Mouse (Mus musculus): ENCODE results near the gene Camk1d. TPM values are rescaled to one million over a fixed set of nuclear protein-coding genes. Genes with fewer than 3 reads are reported as not detected.

Gene Camk1d
- total RNA-seq, 2 experiments from 2014 or later = 159 to 180 TPM

DNA sequence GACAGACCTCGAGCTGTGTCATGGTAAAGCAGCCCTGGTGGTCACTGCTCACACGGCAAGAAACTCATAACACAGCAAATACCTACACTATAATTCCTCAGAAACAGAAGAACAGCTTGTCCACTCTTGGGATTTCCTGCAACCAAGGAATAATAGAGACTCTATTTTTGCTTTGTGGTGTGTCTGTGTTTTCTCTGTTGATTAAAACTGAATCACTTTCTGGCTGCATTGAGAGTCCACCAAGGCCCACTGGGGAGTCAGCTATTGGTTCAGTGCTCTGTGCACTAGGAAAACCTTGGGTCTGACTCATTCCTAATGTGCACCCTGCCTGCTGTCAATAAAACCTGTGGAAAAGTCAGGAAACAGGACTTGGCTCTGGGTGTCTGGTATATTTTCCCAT is 68.7 kb downstream of the Camk1d start:
- Histone ChIP-seq H3K4me3 (no peak overlapping the region), H3K27ac (0 out of 2 replicates have a peak overlapping the region, but pooled peaks have one; percentile 10)
- peak; percentile 10; the same call in 1 of the 2 replicates for TF ChIP-seq CTCF (conservative IDR thresholded peaks at IDR 0.05)
- no peak for DNase-seq (ENCODE audit: low spot score in 2 of 2)

DNA sequence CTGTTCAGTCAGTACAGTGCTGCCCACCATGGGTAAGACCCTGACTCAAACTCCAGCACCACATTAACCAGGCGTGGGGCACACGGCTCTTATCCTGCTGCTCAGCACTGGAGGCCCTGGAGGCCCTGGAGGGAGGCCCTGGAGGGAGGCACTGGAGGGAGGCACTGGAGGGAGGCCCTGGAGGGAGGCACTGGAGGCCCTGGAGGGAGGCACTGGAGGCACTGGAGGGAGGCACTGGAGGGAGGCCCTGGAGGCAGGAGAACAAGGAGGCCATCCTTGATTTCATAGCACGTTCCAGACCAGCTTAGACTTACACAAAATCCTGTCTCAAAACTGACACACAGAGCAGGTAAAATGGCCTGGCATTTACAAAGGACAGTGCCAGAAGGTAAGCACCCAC is 70.4 kb downstream of the Camk1d start:
- DNase-seq (ENCODE audit: low spot score in 2 of 2) = no peak
- Histone ChIP-seq H3K4me3 (no peak overlapping the region), H3K27ac (no peak overlapping the region)
- TF ChIP-seq CTCF (conservative IDR thresholded peaks at IDR 0.05) = no peak

DNA sequence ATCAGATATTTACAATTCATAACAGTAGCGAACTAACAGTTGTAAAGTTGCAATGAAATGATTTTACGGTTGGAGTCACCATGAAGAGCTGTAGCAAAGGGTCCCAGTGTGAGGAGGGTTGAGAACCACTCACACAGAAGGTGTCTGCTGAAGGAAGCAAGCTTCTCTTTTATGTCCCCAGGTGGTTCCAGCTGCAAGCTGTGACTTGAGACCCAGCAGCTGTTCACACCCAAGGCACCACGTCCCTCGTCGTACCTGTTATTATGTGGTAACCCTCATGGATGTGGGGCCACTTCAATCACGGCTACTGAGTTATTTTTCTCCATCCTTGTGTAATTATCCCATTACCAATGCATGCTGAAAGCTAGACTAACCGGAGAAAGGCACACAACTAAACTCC is 71.1 kb downstream of the Camk1d start:
- Histone ChIP-seq H3K4me3 (no peak overlapping the region), H3K27ac (no peak overlapping the region)
- no peak for TF ChIP-seq CTCF (conservative IDR thresholded peaks at IDR 0.05)
- DNase-seq (ENCODE audit: low spot score in 2 of 2) = no peak

DNA sequence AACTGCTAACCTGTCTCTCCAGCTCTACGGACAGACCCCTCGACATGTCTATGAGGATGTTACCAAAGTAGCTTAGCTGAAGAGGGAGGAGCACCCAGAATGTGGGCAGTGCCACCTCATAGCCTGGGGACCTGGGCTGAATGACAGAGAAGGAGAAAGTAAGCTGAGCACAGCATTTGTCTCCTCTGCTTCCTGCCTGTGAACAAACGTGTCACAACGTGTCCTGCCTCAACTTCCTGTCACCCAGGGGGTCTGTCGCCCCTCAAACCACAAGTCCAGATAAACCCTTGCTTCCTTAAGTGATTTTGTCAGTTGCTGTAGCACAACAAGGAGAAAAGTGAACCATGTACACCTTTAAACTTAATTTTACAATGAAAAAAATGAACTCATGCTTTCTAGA is 71.7 kb downstream of the Camk1d start:
- TF ChIP-seq CTCF (conservative IDR thresholded peaks at IDR 0.05) = no peak
- Histone ChIP-seq H3K4me3 (no peak overlapping the region), H3K27ac (no peak overlapping the region)
- no peak for DNase-seq (ENCODE audit: low spot score in 2 of 2)

DNA sequence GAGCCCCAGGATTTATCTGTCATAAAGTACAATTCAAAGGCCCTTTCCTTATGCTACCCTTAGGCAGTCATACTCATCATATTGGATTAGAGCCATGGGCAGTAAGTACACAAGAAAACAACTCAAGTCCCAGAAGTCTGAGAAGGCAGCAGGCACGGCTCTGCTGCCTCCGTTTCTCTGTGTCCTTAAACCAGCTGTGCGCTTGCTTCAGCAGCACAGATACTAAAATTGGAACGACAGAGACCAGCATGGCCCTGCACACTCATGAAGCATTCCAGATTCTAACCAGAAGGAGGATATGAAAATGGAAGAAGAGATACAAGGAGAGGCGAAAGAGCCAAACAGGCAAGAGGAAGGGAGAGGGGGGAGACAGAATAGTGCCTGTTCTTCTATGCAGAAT is 72.6 kb downstream of the Camk1d start:
- Histone ChIP-seq H3K4me3 (no peak overlapping the region), H3K27ac (peak overlapping the region; percentile 69)
- TF ChIP-seq CTCF (conservative IDR thresholded peaks at IDR 0.05) = no peak
- peak in 1 of 2 experiments; percentile 17 for DNase-seq (ENCODE audit: low spot score in 2 of 2)

- no peak for TF ChIP-seq CTCF (conservative IDR thresholded peaks at IDR 0.05)
- Histone ChIP-seq H3K4me3 (no peak overlapping the region), H3K27ac (peak overlapping the region; percentile 69; the same call in 1 of the 2 replicates)
- no peak for DNase-seq (ENCODE audit: low spot score in 2 of 2)
Observed at GRCm38 (mm10) chr2:5640586-5640985, 73.7 kb downstream of the Camk1d start.

GRCm38 (mm10) chr2:5636801-5637742 is 77.2 kb downstream of the Camk1d start:
- TF ChIP-seq CTCF (conservative IDR thresholded peaks at IDR 0.05) = no peak
- H3K27ac ChIP-seq = peak overlapping the region; percentile 68
- peak; percentile 58 to 78 for DNase-seq (ENCODE audit: low spot score in 2 of 2)
- no peak overlapping the region for H3K4me3 ChIP-seq

GRCm38 (mm10) chr2:5632355-5632684 is 82.0 kb downstream of the Camk1d start:
- TF ChIP-seq CTCF (conservative IDR thresholded peaks at IDR 0.05) = no peak
- H3K27ac ChIP-seq = no peak overlapping the region
- H3K4me3 ChIP-seq = no peak overlapping the region
- DNase-seq (ENCODE audit: low spot score in 2 of 2) = no peak

DNA sequence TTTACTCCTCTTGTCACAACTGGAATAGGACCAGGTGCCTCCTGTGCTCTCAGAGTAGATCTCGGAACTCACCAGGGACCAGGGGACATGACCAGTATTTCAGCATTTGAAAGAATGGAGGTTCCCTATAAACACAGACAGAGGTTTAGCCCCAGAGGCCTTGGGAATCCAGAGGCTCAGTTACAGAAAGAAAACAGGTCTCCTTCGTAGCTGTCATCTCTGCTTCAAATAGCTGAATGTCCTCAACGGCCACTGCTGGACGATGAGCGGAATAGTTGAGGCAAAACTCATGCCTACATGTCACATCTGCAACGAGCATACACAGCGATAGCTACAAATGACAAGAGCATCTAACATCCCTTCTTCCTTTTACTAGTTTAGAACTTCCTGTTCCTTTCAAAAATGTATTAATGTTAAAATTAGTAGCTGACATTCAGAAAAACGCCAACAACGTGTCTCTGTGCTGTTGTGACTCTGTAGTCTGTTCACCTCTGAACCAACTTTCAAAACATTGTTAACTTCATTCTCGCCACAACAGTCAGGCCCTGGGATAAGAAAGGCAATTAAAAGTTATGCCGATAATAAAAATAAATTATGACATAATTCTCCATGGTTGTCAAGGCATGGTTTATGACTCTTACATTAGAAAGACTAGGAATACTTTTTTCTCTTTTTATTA is 82.5 kb downstream of the Camk1d start:
- TF ChIP-seq CTCF (conservative IDR thresholded peaks at IDR 0.05) = no peak
- DNase-seq (ENCODE audit: low spot score in 2 of 2) = no peak
- Histone ChIP-seq H3K27ac (0 out of 2 replicates have a peak overlapping the region, but pooled peaks have one; percentile 8), H3K4me3 (no peak overlapping the region)

DNA sequence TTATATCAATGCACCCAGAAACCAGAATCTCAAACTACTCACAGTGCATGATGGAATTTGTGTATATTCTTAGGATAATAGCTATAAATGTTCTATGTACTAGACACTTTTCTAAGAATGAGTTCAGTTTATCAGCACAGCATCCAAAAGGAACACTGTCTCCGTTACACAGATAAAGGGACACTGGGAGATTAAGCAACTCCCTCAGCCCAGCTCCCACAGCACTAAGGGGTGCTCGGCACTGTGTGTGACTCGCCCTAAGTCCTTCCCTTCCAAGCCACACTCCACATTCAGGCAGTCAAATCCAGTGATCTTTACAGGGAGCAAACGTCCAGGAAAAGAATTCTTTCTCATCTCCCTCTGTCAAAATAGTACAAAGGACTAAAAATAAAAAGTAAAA is 83.6 kb downstream of the Camk1d start:
- peak overlapping the region; percentile 46 for H3K27ac ChIP-seq
- no peak overlapping the region for H3K4me3 ChIP-seq
- TF ChIP-seq CTCF (conservative IDR thresholded peaks at IDR 0.05) = no peak
- no peak for DNase-seq (ENCODE audit: low spot score in 2 of 2)

DNA sequence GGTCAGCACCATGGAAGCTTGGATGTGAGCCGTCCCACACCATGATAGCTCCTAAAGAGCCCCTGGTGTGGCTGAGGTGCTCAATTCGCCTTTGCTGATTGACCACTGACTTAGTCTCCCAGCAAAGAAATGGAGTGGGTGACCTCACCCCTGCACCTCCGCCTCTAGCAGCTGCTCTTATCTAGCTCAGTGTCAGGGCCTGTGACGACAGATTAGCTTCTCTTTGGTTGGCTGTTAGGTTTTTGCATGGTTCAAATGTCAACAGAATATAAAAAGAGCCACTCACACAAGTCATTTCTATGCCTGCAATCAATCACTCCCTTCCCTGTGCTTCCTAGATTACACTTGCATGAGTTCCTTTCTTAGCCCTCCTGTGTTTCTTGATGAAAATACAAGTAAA is 89.9 kb downstream of the Camk1d start:
- no peak overlapping the region for H3K4me3 ChIP-seq
- H3K27ac ChIP-seq = no peak overlapping the region
- no peak for TF ChIP-seq CTCF (conservative IDR thresholded peaks at IDR 0.05)
- no peak for DNase-seq (ENCODE audit: low spot score in 2 of 2)

DNA sequence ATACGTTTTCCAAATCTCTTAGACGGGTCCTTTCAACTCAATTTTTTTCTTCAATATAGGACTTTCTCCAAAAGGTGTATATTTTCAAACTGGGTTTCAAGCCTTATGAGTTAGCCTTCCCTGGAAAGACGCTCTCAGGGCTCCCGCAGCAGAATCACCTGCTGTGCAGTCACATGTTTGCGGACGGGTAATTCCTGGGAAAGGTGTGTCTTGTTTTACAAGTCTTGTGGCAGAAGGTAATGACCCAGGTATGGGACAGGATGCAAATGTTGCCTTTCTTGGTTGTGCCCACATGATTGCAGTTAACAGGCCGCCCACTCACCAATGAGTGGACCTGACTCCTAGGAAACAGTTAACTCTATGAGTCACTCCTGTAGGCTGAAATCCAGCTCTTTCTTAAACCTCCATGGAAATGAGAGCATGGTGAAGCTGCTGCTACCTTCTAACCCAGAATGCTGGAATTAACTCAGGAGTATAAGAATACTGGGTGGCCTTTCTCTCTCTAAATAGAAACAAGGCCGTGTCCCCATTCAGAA is 95.9 kb downstream of the Camk1d start:
- Histone ChIP-seq H3K4me3 (no peak overlapping the region), H3K27ac (peak overlapping the region; percentile 32; the same call in 1 of the 2 replicates)
- DNase-seq (ENCODE audit: low spot score in 2 of 2) = no peak
- no peak for TF ChIP-seq CTCF (conservative IDR thresholded peaks at IDR 0.05)

DNA sequence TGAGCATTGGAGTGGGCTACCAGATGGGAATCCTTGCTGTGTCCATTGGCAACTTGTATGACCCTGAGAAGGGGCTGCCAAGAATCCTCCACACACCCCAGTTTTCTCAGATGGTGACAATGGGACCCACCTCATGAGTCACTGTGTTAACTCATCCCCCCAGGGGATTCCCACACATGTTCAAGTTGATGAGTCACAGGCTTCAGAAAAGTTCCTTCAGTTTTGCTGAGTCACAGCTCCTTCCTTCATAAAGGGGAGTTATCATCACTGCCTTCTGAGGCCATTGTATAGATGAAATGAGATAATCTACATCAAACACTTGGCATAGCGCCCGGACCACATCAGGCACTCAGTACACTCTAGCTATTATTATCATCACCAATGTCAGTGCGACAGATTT is 99.4 kb downstream of the Camk1d start:
- peak overlapping the region; percentile 74; the same call in 1 of the 2 replicates for H3K27ac ChIP-seq
- peak; percentile 45 to 68 for DNase-seq (ENCODE audit: low spot score in 2 of 2)
- no peak for TF ChIP-seq CTCF (conservative IDR thresholded peaks at IDR 0.05)
- no peak overlapping the region for H3K4me3 ChIP-seq
